Mouse (Mus musculus) neural tube, embryonic 12.5 days (tissue): ENCODE measurements around the gene Siah3. TPM values are rescaled to one million over a fixed set of nuclear protein-coding genes. Genes with fewer than 3 reads are reported as not detected.
A peak's percentile ranks its signal among the peaks of the same experiment; 100 is the strongest.

Experiments used
- ATAC-seq: fragments of 200-750 bp; cut with Nextera tagmentation; 2 replicates; pipeline ENCODE4 v1.8.0; 2017; ENCODE audit warnings: low read depth, mild to moderate bottlenecking, moderate TSS enrichment, moderate library complexity; ENCODE audit not compliant: low FRiP score
- H3K27ac ChIP-seq: fragments of 300-500 bp; sonication (generic); 2 replicates; pipeline ENCODE4 v1.5.1; 2016
- H3K27me3 ChIP-seq: fragments of 300-500 bp; sonication (generic); replicated peaks from 2 replicates; pipeline ENCODE4 v1.6.1; 2016; ENCODE audit warnings: mild to moderate bottlenecking
- H3K36me3 ChIP-seq: fragments of 300-500 bp; sonication (generic); 2 replicates; pipeline ENCODE4 v1.6.1; 2016; ENCODE audit warnings: mild to moderate bottlenecking
- H3K4me1 ChIP-seq: fragments of 300-500 bp; sonication (generic); 2 replicates; pipeline ENCODE4 v1.6.1; 2016
- H3K4me2 ChIP-seq: fragments of 300-500 bp; sonication (generic); replicated peaks from 2 replicates; pipeline ENCODE4 v1.6.1; 2016; ENCODE audit warnings: mild to moderate bottlenecking
- H3K4me3 ChIP-seq: fragments of 300-500 bp; sonication (generic); 2 replicates; pipeline ENCODE4 v1.5.1; 2016
- H3K9ac ChIP-seq: fragments of 300-500 bp; sonication (generic); 2 replicates; pipeline ENCODE4 v1.6.1; 2016; ENCODE audit warnings: mild to moderate bottlenecking
- H3K9me3 ChIP-seq: fragments of 300-500 bp; sonication (generic); 2 replicates; pipeline ENCODE4 v1.6.1; 2016; ENCODE audit warnings: mild to moderate bottlenecking
- WGBS: fragments of 180-500 bp; shearing (Covaris S2); methylation state at CpG from one replicate; pipeline ENCODE4 v1.1.7; 2016; 5-methylcytosine and 5-hydroxymethylcytosine counted together
- polyA plus RNA-seq: library from polyadenylated mRNA; unstranded; fragments of >200 nt; fragmentation: Nextera tagmentation; extraction: Ambion mirVana; gene quantifications from 2 replicates; pipeline ENCODE4 v1.2.1, GENCODE M21; 2016

The Siah3 gene
- polyA plus RNA-seq, 1 experiment from 2014 or later, result 3.7 TPM

DNA sequence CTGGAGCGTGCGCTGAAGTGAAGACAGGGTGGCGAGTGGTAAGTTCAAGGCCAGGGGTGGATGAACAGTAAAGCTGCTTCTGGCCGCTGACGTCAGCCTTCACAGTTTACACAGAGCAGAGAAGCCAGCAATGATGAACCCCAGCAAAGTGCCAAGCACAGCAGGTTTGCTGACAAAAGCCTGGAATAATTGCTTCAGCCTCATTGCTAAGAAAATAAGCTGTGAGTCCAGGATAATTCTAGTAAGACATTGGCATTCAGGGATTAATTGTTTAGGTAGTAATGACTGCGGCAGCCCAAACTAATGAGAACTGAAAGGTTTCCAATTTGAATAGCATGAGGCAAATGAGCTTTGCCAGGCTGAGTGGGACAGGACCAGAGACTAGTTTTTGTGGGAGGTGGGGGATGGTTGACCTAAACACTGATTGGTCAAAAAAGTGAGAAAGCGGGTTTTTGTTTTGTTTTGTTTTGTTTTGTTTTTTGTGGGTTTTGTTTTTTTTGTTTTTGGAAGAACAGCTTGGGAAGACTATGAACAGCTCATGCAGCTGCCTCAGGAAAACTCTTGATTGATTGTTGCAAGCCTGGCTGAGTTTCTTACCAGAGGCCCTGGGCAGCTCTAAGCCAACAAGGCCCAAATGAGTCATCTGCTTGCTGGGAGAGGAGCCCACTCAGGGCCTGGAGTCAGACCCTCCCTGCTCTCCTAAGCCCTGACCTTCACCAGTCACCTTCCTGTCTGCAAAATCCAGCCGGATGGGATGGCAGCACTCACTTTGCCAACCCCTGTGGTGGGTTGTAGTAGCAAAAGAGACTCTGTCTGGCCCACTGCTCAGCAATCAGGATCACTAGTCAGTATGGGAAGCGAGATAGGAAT lies 17.5 kb downstream of the Siah3 start:
- Histone ChIP-seq H3K27ac (no peak overlapping the region), H3K4me3 (no peak overlapping the region), H3K27me3 (no peaks in the 10 kb centered on the region), H3K4me1 (peaks cover 4% of the 10 kb centered on the region; the same call in 1 of the 2 replicates), H3K9ac (no peak overlapping the region), H3K9me3 (no peaks in the 10 kb centered on the region), H3K36me3 (no peaks in the 10 kb centered on the region), H3K4me2 (no peak overlapping the region)
- 66% methylated on average over 9 of the region's 9 CpGs for WGBS
- ATAC-seq, result peak; percentile 56

DNA sequence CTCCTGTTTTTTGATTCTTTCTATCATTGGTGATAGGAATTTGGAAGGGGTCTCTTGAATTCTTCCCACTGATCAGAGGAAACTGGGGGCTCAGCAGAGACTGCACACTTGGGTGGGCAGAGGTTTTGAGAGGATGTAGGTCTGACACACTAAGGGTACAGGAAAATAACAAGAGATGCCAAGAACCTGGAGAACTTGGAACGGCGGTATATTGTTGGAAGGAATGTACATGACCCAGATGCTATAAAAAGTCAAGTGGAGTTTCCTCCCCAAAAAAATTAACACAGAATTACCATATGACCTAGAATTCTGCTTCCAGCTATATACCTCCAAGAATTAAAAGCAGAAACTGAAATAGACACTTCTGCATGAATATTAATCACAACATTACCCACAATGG lies 20.1 kb downstream of the Siah3 start:
- Histone ChIP-seq H3K9me3 (no peaks in the 10 kb centered on the region), H3K27ac (no peak overlapping the region), H3K4me3 (no peak overlapping the region), H3K4me2 (no peak overlapping the region), H3K9ac (no peak overlapping the region), H3K4me1 (peaks cover 4% of the 10 kb centered on the region; the same call in 1 of the 2 replicates), H3K36me3 (no peaks in the 10 kb centered on the region), H3K27me3 (no peaks in the 10 kb centered on the region)
- 87% methylated on average over 2 of the region's 2 CpGs for WGBS
- no peak for ATAC-seq

DNA sequence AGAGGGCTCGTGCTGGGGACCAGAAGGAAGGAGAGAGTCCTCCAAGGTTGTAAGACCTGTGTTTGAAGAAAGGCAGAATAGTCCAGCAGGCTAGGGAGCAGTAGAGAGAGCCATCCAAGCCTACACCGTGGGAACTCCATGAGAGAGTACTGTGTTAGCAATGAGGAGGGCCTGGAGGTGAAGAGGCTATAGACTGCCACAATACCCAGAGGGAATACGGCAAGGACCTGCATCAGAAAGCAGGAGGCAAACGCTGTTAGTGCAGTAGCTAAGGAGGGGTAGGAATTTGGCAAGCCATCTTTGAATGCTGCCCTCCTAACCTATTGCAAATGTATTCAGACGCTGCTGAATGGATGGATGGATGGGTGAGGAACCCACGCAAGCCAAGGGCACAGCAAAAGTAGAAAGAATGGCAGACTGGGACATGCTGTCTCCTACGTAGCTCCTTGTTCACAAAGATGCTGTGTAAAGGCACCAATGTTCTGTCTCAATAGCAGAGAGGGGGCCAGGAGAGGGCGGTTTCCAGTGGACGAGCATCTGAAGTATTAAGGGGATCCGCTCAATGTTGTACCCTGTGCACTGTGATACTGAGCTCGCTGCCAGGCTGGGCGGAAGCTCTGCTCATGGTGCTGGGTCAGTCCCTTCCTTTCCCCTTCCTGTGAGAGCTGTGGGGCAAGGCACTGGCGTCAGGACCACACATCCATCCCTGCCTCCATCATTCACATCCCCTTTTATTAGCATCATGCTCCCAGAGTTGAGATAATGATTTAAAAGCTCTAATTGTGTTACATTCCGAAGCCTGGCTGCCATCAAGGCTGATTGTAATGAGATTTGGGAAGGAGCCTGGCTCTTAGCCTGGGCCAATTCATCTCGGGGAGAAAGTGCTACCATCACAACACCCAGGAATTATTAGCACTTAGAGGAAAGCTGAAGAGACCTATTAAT lies 26.7 kb downstream of the Siah3 start:
- H3K4me2 ChIP-seq, result no peak overlapping the region
- H3K9me3 ChIP-seq, result no peaks in the 10 kb centered on the region
- ATAC-seq, result peak; percentile 39
- no peak overlapping the region for H3K4me3 ChIP-seq
- H3K4me1 ChIP-seq, result 0 out of 2 replicates have a peak, but pooled peaks cover 3% of the 10 kb centered on the region
- WGBS, result 72% methylated on average over 15 of the region's 15 CpGs
- no peak overlapping the region for H3K9ac ChIP-seq
- no peaks in the 10 kb centered on the region for H3K36me3 ChIP-seq
- H3K27me3 ChIP-seq, result no peaks in the 10 kb centered on the region
- H3K27ac ChIP-seq, result no peak overlapping the region

DNA sequence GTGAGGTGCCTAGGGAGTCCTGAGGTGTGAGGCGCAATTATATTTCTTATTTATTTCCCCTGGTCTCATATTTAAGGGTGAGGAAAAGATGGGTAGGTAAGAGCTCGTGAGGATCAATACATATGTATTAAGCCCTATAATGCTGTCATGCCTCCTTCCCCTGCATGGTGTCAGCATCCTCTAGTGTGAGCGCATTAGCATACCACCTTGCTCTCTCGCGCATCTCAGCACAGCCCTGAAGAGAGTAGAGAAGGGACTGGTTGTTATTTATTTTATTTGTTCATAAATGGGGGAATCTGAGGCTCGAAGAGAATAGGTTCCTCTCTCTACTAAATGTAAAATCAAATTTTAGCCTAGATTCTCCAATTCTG lies 27.4 kb downstream of the Siah3 start:
- H3K9me3 ChIP-seq, result no peaks in the 10 kb centered on the region
- H3K27me3 ChIP-seq, result no peaks in the 10 kb centered on the region
- no peak overlapping the region for H3K27ac ChIP-seq
- H3K4me1 ChIP-seq, result 0 out of 2 replicates have a peak, but pooled peaks cover 3% of the 10 kb centered on the region
- H3K36me3 ChIP-seq, result no peaks in the 10 kb centered on the region
- no peak overlapping the region for H3K9ac ChIP-seq
- ATAC-seq, result peak; percentile 80
- H3K4me3 ChIP-seq, result no peak overlapping the region
- 75% methylated on average over 6 of the region's 6 CpGs for WGBS
- H3K4me2 ChIP-seq, result no peak overlapping the region

DNA sequence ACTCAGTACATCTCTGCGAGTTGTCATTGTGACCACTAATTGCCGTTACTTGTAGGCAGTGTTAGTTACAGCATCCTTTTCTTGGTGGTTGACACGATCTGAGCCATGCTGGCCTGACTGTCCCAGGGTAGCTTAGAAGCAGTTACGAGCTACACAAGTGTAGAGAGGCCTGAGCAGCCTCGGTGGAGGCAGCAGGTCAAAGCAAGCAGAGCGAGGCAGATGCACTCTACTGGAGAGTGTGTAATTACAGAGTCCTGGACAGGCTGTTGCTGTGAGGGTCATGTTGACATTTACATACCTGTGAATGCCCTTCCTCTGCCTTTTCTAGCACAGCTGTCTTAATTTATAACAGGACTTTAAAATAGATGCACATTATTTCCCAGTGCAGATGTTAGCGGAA lies 32.1 kb downstream of the Siah3 start:
- Histone ChIP-seq H3K9me3 (no peaks in the 10 kb centered on the region), H3K4me3 (no peak overlapping the region), H3K9ac (no peak overlapping the region), H3K27ac (no peak overlapping the region), H3K4me1 (no peaks in the 10 kb centered on the region), H3K4me2 (no peak overlapping the region), H3K27me3 (no peaks in the 10 kb centered on the region), H3K36me3 (no peaks in the 10 kb centered on the region)
- ATAC-seq, result no peak
- 69% methylated on average over 7 of the region's 7 CpGs for WGBS

DNA sequence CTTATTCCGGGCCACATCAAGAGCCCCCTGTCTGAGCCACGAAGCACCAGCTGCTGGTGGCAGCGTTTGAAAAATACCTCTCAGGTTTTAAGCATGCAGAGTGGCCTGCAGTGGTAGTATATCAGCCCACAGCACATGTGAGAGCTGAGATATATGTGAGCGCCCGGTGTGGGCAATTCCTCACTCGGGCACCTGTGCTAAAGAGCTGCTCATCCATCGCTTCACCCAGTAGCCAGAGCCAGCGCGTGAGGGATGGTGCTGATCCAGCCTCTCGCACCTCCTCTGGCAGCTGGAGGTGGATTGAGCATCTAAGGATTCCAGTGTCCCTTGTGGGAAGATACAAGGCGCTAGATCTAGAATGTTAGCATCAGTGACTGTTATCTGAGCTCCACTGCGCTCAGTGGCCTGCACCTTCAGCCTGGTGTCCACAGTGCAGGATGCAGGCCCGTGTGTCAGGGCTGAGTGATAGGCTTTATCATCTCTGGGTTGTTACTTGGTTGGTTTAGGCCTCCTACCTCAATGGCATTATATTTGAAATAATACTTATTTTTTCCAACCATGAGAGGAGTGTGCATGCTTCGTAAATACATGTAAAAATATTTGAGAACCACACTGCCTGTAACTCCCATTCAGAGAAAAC lies 37.9 kb downstream of the Siah3 start:
- Histone ChIP-seq H3K4me1 (peaks cover 11% of the 10 kb centered on the region; the same call in 1 of the 2 replicates), H3K27ac (no peak overlapping the region), H3K9me3 (no peaks in the 10 kb centered on the region), H3K27me3 (no peaks in the 10 kb centered on the region), H3K4me3 (no peak overlapping the region), H3K9ac (no peak overlapping the region), H3K4me2 (no peak overlapping the region), H3K36me3 (no peaks in the 10 kb centered on the region)
- WGBS, result 75% methylated on average over 14 of the region's 14 CpGs
- ATAC-seq, result 0 out of 2 replicates have a peak, but pooled peaks have one; percentile 56

DNA sequence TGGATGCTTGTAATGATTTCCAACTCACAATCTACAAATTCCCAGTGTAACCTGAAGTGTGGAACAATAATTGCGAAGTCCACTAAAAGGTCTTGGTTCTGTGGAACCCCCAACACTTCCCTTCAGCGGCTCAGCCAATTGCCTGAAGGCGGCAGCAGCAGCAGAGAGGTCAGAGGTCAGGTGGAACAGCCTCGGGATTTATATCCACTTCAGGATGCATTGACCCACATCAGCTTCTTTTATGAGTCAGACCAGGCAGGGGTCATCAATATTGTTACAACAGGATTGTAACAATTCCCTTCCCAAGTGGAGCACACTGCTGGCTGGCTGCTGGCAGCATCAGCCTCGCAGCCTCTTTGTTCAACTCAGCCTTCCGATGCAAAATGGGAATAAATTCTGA lies 39.1 kb downstream of the Siah3 start:
- Histone ChIP-seq H3K4me1 (peaks cover 11% of the 10 kb centered on the region; the same call in 1 of the 2 replicates), H3K4me2 (no peak overlapping the region), H3K36me3 (no peaks in the 10 kb centered on the region), H3K27ac (no peak overlapping the region), H3K4me3 (no peak overlapping the region), H3K9ac (no peak overlapping the region), H3K27me3 (no peaks in the 10 kb centered on the region), H3K9me3 (no peaks in the 10 kb centered on the region)
- 17% methylated on average over 6 of the region's 6 CpGs for WGBS
- ATAC-seq, result no peak

DNA sequence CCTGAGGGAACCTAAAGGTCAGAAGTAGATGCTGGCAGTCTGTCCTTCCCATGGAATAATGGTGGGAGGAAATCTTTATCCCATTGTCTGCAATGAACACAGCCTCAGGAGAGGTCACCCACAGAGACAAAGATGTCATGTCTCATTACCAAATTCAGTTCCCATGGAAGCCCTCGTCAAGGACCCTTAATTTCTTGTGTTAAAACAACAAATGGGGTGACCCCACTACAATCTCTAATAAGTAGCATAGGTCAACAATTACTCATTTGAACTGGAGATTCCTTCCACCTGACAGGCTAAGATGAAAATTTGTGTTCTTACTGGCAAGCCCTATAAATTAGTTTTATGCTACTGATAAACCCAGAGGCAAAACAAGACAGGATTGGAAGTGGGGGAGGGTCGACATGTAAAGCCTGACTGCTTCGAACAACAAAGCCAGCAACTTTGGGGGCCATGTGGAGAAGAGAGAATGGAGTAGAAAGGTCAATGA lies 45.8 kb downstream of the Siah3 start:
- ATAC-seq, result no peak
- no peak overlapping the region for H3K9ac ChIP-seq
- 21% methylated on average over 3 of the region's 3 CpGs for WGBS
- H3K4me2 ChIP-seq, result no peak overlapping the region
- H3K4me1 ChIP-seq, result peaks cover 17% of the 10 kb centered on the region
- no peaks in the 10 kb centered on the region for H3K36me3 ChIP-seq
- no peak overlapping the region for H3K4me3 ChIP-seq
- H3K27me3 ChIP-seq, result no peaks in the 10 kb centered on the region
- H3K9me3 ChIP-seq, result no peaks in the 10 kb centered on the region
- no peak overlapping the region for H3K27ac ChIP-seq

DNA sequence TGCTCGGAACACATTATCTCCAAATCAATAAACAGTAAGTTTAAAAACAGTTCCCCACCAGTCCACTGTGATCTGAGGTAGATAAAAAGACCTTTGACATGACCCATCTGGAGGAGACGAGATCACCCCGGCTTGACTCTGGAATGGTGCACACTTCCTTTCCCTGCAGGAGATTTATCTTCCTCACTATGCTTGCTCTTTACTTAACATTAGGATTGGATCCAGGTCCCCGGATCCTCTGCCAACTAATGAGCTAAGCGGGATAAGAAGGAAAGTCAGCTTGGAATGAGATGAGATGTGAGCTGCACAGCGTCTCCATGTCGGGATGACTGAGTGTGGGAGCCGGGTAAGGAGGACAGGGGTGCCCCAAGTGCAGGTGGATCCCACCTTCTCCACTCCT lies 46.7 kb downstream of the Siah3 start:
- no peak overlapping the region for H3K27ac ChIP-seq
- H3K36me3 ChIP-seq, result no peaks in the 10 kb centered on the region
- no peaks in the 10 kb centered on the region for H3K9me3 ChIP-seq
- no peak overlapping the region for H3K4me2 ChIP-seq
- H3K4me1 ChIP-seq, result peaks cover 17% of the 10 kb centered on the region
- H3K4me3 ChIP-seq, result no peak overlapping the region
- H3K27me3 ChIP-seq, result no peaks in the 10 kb centered on the region
- WGBS, result 68% methylated on average over 8 of the region's 8 CpGs
- no peak overlapping the region for H3K9ac ChIP-seq
- no peak for ATAC-seq

DNA sequence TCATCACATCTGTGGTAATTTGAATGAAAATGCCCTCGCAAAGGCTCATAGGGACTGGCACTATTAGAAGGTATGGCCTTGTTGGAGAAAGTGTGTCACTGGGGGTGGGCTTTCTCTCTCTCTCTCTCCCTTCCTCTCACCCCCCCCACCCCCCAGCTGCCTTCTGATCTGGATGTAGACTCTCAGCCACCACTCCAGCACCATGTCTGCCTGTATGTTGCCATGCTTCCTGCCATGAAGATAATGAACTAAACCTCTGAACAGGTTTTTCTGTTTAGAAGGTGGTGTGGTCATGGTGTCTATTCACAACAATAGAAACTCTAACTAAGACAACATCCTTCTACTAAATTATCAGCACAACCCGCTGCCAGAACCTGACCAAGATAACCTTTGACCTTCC lies 48.5 kb downstream of the Siah3 start:
- Histone ChIP-seq H3K9ac (no peak overlapping the region), H3K36me3 (no peaks in the 10 kb centered on the region), H3K9me3 (no peaks in the 10 kb centered on the region), H3K4me2 (no peak overlapping the region), H3K4me3 (no peak overlapping the region), H3K27me3 (no peaks in the 10 kb centered on the region), H3K4me1 (peaks cover 17% of the 10 kb centered on the region), H3K27ac (no peak overlapping the region)
- no peak for ATAC-seq
- 56% methylated on average over 2 of the region's 2 CpGs for WGBS

DNA sequence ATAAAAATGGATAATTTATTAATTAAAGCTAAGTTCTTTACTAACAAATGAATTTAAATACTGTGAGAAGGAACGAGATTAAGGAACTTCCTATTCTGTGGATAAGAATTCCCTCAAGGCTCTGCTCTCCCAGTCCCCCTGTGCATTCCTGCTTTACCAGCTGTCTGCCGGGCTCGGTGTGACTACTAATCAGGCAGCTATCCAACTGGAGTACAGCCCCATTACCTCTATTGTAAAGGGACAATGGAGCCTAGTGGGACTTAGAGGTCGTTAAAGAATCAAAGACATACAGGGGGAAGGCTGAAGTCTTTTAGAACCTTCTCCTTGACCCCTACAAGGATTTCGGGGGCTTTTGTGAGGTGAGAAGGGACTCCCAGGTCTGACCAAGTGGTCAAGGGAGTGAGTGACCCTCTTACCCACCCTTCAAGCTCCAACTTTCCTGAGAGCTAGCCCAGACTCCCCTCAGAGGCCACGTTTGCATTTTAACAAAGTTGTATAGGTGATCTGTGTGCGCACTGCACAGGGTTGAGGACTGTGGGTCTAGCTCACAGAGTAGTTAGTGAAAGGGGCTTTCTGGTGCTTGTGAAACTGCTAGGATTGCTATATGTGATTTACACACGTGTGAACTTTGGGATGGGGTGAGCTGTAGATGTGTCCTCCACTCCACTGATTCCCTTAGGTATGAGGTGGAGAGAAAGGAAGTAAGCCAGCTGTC lies 49.5 kb downstream of the Siah3 start:
- ATAC-seq, result peak; percentile 83
- H3K4me1 ChIP-seq, result peaks cover 17% of the 10 kb centered on the region
- no peaks in the 10 kb centered on the region for H3K9me3 ChIP-seq
- H3K27ac ChIP-seq, result no peak overlapping the region
- no peaks in the 10 kb centered on the region for H3K36me3 ChIP-seq
- H3K4me2 ChIP-seq, result no peak overlapping the region
- H3K27me3 ChIP-seq, result no peaks in the 10 kb centered on the region
- H3K4me3 ChIP-seq, result no peak overlapping the region
- H3K9ac ChIP-seq, result no peak overlapping the region
- WGBS, result 15% methylated on average over 8 of the region's 8 CpGs
